Mouse (Mus musculus) kidney, adult 2 months (tissue): ENCODE measurements around the gene Efs.
"Not testable (repeated sequence)": the region's sequence is repeated elsewhere in the genome, so short reads cannot be mapped to it uniquely, and the experiment has no call there.

Experiments
- CTCF ChIP-seq: fragments of 200-500 bp; conservative IDR thresholded peaks from 2 replicates; pipeline ENCODE4 v1.5.1; 2011; ENCODE audit warnings: low read depth, mild to moderate bottlenecking, control low read depth, low read length, moderate library complexity, mixed read lengths; ENCODE audit not compliant: insufficient read depth, insufficient read length
- POLR2A ChIP-seq: fragments of 200-500 bp; IDR thresholded peaks from one replicate; pipeline ENCODE4 v1.6.1; 2011; ENCODE audit warnings: low read depth, low read length, control low read depth

GRCm38 (mm10) chr14:54947008-54947407, 21.1 kb upstream of the Efs start:
- TF ChIP-seq POLR2A, CTCF: not testable (repeated sequence)
